Mouse (Mus musculus) heart, postnatal 0 days (tissue): ENCODE data around the gene Tm4sf1. TPM values are rescaled to one million over a fixed set of nuclear protein-coding genes. Genes with fewer than 3 reads are reported as not detected.
A peak's percentile ranks its signal among the peaks of the same experiment; 100 is the strongest.

Experiments used
- ATAC-seq: fragments of 200-750 bp; cut with Nextera tagmentation; 2 replicates; pipeline ENCODE4 v1.8.0; 2017; ENCODE audit warnings: low read depth, moderate number of reproducible peaks, moderate library complexity; ENCODE audit not compliant: insufficient read depth
- DNase-seq: peaks from one replicate; pipeline ENCODE4 v3.0.0-alpha.2; 2016; ENCODE audit warnings: low spot score
- H3K27ac ChIP-seq: fragments of 300-500 bp; sonication (generic); 2 replicates; pipeline ENCODE4 v1.5.1; 2014; ENCODE audit warnings: low read depth, mild to moderate bottlenecking
- H3K27me3 ChIP-seq: fragments of 300-500 bp; sonication (generic); 2 replicates; pipeline ENCODE4 v1.6.1; 2014; ENCODE audit warnings: low read length, mixed read lengths; ENCODE audit not compliant: control insufficient read depth, insufficient read depth
- H3K36me3 ChIP-seq: fragments of 300-500 bp; sonication (generic); replicated peaks from 2 replicates; pipeline ENCODE4 v1.6.1; 2014; ENCODE audit warnings: low read length, mixed read lengths; ENCODE audit not compliant: control insufficient read depth, insufficient read depth
- H3K4me1 ChIP-seq: fragments of 300-500 bp; sonication (generic); 2 replicates; pipeline ENCODE4 v1.6.1; 2014; ENCODE audit warnings: antibody characterized with exemption; ENCODE audit not compliant: control insufficient read depth, insufficient read depth
- H3K4me2 ChIP-seq: fragments of 300-500 bp; sonication (generic); 2 replicates; pipeline ENCODE4 v1.6.1; 2014; ENCODE audit warnings: low read depth, mild to moderate bottlenecking, low read length, moderate library complexity
- H3K4me3 ChIP-seq: fragments of 300-500 bp; sonication (generic); 2 replicates; pipeline ENCODE4 v1.5.1; 2014; ENCODE audit warnings: low read depth, low read length
- H3K9ac ChIP-seq: fragments of 300-500 bp; sonication (generic); replicated peaks from 2 replicates; pipeline ENCODE4 v1.6.1; 2014; ENCODE audit warnings: low read depth, low read length, mixed read lengths
- H3K9me3 ChIP-seq: fragments of 300-500 bp; sonication (generic); replicated peaks from 2 replicates; pipeline ENCODE4 v1.6.1; 2016; ENCODE audit warnings: low read length; ENCODE audit not compliant: control insufficient read depth
- CTCF ChIP-seq: IDR thresholded peaks from 2 replicates; pipeline ENCODE4 v1.5.1; 2016; ENCODE audit warnings: antibody characterized with exemption, control low read depth, low read depth
- EP300 ChIP-seq: IDR thresholded peaks from 2 replicates; pipeline ENCODE4 v1.6.1; 2016; ENCODE audit warnings: antibody characterized with exemption, low read depth
- WGBS: fragments of 180-500 bp; shearing (Covaris S2); extraction: QIAGEN DNeasy Blood & Tissue Kit; methylation state at CpG from one replicate; pipeline ENCODE4 v1.1.7; 2014; 5-methylcytosine and 5-hydroxymethylcytosine counted together
- polyA plus RNA-seq: library from polyadenylated mRNA; unstranded; fragments of >200 nt; fragmentation: Nextera tagmentation; extraction: Ambion mirVana; gene quantifications from 2 replicates; pipeline ENCODE4 v1.2.1, GENCODE M21; 2015
- total RNA-seq: library from RNA; depleted of rRNA; stranded (reverse); fragments of >200 nt; gene quantifications from 2 replicates; pipeline ENCODE4 v1.2.3, GENCODE M21; 2014; ENCODE audit warnings: low replicate concordance

Tm4sf1 gene
- total and polyA plus RNA-seq, 2 experiments from 2014 or later = 192 to 333 TPM

DNA sequence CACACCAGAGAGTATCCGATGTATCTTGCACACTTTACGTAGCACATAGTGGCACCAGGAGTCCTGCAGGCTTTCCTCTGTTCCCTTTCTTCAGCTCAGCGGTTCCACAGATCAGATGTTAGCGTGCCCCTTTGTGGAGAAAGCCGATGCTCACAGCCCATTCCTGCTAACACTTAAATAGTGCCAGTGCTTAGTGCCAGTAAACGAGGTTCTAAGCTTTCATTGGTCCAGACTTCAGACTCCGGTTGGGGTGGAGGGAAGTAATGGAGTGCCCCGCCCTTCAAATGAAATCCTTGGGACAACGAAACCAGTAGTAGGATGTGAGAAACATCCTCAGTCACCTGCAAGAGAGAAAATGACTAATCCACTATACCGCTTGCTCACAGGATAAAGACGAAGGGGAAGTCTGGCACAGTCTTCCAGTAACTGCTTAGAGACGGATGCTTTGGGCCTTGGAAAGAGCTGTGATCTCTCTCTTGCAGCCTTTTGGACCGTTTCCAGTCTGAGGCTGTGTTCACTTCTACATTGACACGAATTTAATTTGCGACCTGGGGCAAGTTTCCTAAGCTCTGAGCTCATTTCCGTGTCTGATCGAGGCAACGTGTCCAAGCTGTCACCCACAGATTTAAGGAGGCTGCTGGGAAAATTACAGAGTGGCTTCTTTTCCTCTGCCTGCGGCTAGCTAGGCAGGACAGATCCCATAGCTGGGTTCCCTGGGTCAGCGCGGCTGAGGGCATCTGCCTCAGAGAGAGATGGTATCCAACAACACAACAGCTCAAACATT is 6.9 kb downstream of the Tm4sf1 start:
- Histone ChIP-seq H3K4me3 (peak overlapping the region; percentile 50), H3K4me2 (peak overlapping the region; percentile 52), H3K27ac (peak overlapping the region; percentile 88), H3K4me1 (peaks cover 13% of the 10 kb centered on the region; the same call in 1 of the 2 replicates), H3K9me3 (no peaks in the 10 kb centered on the region), H3K9ac (peak overlapping the region; percentile 56), H3K27me3 (no peaks in the 10 kb centered on the region), H3K36me3 (no peaks in the 10 kb centered on the region; the same call in 1 of the 2 replicates)
- ATAC-seq (peak; percentile 77), DNase-seq (peak; percentile 69)
- TF ChIP-seq CTCF (0 out of 2 replicates have a peak, but pooled peaks have one; percentile 11), EP300 (no peak; the same call in 1 of the 2 replicates)
- WGBS = 44% methylated on average over 21 of the region's 21 CpGs

DNA sequence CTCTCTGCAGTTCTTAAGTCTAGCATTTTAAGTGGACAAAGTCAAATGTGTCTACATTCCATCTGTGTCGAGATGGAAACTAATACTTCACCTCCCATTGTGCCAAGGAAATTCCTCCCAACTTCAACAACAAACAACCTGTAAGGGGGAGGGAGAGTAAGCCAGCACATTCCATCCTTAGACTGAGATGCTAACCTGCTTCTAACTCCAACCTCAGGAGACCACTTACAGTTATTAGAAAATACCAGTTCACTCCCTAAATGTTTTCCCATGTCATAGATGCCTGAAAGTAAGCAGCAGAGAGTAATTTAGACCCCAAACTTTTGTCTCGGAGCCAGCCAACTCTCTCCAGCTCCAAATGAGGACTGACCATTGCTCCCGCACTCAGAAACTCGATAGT is 7.9 kb downstream of the Tm4sf1 start:
- ATAC-seq (no peak), DNase-seq (no peak)
- Histone ChIP-seq H3K27me3 (no peaks in the 10 kb centered on the region), H3K9ac (peak overlapping the region; percentile 56), H3K27ac (peak overlapping the region; percentile 88), H3K4me2 (peak overlapping the region; percentile 52), H3K36me3 (peaks cover 5% of the 10 kb centered on the region; the same call in 1 of the 2 replicates), H3K4me3 (peak overlapping the region; percentile 50), H3K9me3 (no peaks in the 10 kb centered on the region), H3K4me1 (peaks cover 13% of the 10 kb centered on the region; the same call in 1 of the 2 replicates)
- 44% methylated on average over 4 of the region's 4 CpGs for WGBS
- TF ChIP-seq EP300 (no peak), CTCF (no peak)

DNA sequence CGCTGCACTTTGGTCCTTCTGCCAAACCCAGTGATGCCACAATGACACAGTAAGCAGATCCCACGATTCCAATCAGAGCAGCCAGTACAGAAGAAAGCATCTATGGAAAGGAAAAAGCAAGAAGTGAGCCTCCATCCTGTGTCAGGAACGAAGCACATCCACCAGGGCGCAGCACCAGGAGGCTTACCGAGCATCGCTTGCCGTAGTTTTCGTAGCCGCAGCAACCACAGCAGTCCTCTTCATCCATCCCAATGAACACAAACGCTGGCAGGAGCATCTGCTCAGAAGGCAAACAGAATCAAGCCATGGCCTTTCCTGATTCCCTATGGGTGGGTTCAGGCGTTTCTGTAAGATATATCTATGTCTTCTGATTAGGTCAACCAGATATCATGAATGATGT is 9.0 kb downstream of the Tm4sf1 start:
- peak overlapping the region; percentile 88 for H3K27ac ChIP-seq
- no peak for TF ChIP-seq EP300
- TF ChIP-seq CTCF = peak; percentile 49; the same call in 1 of the 2 replicates
- H3K4me3 ChIP-seq = peak overlapping the region; percentile 50
- no peaks in the 10 kb centered on the region for H3K27me3 ChIP-seq
- no peak; the same call in 1 of the 2 replicates for ATAC-seq
- no peaks in the 10 kb centered on the region for H3K9me3 ChIP-seq
- peak overlapping the region; percentile 56; the same call in 1 of the 2 replicates for H3K9ac ChIP-seq
- peak overlapping the region; percentile 52 for H3K4me2 ChIP-seq
- peaks cover 5% of the 10 kb centered on the region; the same call in 1 of the 2 replicates for H3K36me3 ChIP-seq
- WGBS = 48% methylated on average over 11 of the region's 11 CpGs
- peaks cover 15% of the 10 kb centered on the region; the same call in 1 of the 2 replicates for H3K4me1 ChIP-seq
- DNase-seq = no peak

DNA sequence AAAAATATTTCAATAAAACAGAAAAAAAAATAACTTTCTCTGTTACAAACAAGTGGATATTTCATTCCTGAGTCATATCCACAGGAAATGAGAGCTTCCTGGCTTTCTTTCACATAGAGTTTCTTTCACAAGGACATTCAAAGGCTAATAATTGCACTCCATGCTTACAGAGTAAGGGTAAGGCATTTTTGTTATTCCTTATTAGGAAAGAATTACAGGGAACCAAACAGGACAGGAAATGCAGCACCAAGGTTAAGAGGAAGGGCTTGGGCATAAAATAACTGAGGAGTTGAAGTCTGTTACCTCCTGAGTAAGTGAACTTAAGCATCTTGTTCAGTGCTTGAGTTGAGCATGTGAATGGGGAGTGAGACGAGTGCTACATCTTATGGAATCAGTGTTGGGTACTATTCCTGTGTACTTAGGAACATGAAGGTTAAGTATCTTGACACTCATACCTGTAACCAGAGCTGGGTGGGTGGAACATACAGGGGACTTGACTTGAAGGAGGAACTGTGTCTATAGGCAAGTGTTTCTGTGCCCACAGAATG is 12.8 kb downstream of the Tm4sf1 start:
- Histone ChIP-seq H3K27ac (peak overlapping the region; percentile 78), H3K4me3 (no peak overlapping the region), H3K36me3 (peaks cover 14% of the 10 kb centered on the region), H3K27me3 (no peaks in the 10 kb centered on the region), H3K9ac (no peak overlapping the region), H3K4me2 (no peak overlapping the region), H3K4me1 (peaks cover 3% of the 10 kb centered on the region; the same call in 1 of the 2 replicates), H3K9me3 (no peaks in the 10 kb centered on the region)
- DNase-seq (peak; percentile 42), ATAC-seq (peak; percentile 27; the same call in 1 of the 2 replicates)
- WGBS = 67% methylated on average over 1 of the region's 1 CpGs
- TF ChIP-seq EP300 (0 out of 2 replicates have a peak, but pooled peaks have one; percentile 48), CTCF (no peak)

DNA sequence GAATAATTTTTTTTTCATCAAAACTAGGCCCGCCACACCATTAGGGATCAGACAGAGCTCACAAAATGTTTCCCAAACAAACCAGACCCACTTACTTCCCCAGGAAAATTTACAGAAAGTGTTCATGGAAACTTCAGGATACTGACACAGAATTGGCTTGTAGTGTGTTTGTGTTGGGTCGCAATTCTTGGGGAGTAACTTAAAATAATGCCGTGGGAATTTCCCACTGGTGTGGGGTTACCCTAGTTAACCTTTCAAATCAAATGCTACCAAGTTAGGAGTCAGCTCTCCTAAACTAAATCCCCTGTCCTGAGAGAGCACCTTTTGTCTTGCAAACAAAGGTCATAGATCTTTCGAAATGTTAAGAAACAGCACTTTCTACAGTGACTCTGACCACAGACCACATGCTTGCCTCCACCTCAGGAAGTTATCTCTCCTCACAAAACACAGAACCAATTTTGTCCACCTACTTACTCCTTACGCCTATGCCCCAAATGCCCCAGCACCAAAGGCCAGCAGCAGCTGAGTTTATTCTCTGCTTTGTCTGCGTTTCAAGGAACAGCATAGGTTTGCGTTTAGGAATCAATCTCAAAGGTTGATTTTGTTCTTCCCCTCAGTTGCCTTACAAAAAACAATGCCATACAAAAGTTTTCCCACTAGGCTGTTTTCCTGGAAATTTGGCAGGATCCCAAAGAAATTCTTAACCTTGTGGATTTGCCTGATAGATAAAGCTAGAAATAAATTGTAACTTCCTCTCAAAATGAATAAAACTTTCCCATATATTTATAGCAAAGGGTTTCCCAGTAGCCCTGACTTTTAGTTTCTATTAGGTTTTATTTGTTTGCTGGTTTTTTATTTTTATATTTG is 13.7 kb downstream of the Tm4sf1 start:
- Histone ChIP-seq H3K4me1 (peaks cover 3% of the 10 kb centered on the region; the same call in 1 of the 2 replicates), H3K27ac (peak overlapping the region; percentile 83), H3K9me3 (no peaks in the 10 kb centered on the region), H3K27me3 (no peaks in the 10 kb centered on the region), H3K4me3 (no peak overlapping the region), H3K9ac (no peak overlapping the region), H3K4me2 (no peak overlapping the region), H3K36me3 (peaks cover 14% of the 10 kb centered on the region)
- ATAC-seq (no peak), DNase-seq (no peak)
- WGBS = 44% methylated on average over 7 of the region's 7 CpGs
- no peak for TF ChIP-seq EP300
- TF ChIP-seq CTCF = no peak
